Mouse (Mus musculus): Measurements from ENCODE around the gene Tex12.

The Tex12 gene

DNA sequence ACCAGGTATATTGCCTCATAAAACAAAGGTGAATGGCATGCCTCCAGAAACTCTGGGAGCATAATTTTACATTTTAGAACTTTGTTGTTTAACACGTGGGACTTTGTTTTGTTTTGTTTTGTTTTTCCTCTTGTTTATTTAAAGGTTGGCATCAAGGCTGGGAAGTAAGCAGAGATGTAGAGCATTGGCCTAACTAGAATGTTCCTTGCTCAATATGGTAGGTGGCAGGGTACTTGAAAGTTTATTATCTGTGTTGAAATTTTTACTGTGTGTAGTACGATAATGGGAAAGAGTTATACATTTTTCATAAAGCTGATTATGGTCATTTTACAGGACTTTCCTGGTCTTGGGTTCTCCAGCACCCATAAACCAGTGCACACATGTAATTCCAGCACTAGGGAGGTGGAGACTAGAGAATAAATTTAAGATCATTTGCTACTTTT lies 814 bp upstream of the Tex12 start:
- no peak for DNase-seq (ENCODE audit: low read depth, low spot score)

DNA sequence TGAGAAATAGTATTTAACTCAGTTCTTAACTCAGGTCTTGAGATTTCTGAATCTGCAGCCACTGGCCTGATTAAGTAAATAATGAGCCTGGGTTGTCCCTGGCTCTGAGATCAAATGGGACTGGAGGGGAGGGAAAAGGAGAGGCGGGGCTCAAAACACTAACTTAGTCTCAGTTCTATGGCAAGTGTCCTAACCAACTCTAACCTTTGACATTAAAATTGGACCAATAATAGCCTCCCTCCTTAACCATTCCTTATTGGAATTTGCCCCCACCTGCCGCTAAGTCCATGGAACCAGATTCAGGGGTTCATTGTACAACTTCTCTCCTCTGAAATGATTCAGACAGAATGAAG lies 6.1 kb downstream of the Tex12 start, which contains the start of gene Bco2:
TSS of gene Bco2 (minus strand) at position 88 of the 353 bp plus-strand sequence.
- DNase-seq (ENCODE audit: low read depth, low spot score): no peak

GRCm38 (mm10) chr9:50554241-50555093 lies 6.7 kb downstream of the Tex12 start, which contains the start of gene Il18:
Gene Il18 (plus strand): TSS chr9:50554827.
- DNase-seq (ENCODE audit: low read depth, low spot score): peak; percentile 53

- DNase-seq (ENCODE audit: low read depth, low spot score): no peak
These were observed 7.6 kb downstream of the Tex12 start for GRCm38 (mm10) chr9:50553547-50553946.

GRCm38 (mm10) chr9:50552206-50552605 lies 8.9 kb downstream of the Tex12 start:
- no peak for DNase-seq (ENCODE audit: low read depth, low spot score)

GRCm38 (mm10) chr9:50548936-50549335 lies 12.2 kb downstream of the Tex12 start:
- DNase-seq (ENCODE audit: low read depth, low spot score): no peak

- DNase-seq (ENCODE audit: low read depth, low spot score): no peak
These were observed 13.2 kb downstream of the Tex12 start for GRCm38 (mm10) chr9:50547859-50548478.

DNA sequence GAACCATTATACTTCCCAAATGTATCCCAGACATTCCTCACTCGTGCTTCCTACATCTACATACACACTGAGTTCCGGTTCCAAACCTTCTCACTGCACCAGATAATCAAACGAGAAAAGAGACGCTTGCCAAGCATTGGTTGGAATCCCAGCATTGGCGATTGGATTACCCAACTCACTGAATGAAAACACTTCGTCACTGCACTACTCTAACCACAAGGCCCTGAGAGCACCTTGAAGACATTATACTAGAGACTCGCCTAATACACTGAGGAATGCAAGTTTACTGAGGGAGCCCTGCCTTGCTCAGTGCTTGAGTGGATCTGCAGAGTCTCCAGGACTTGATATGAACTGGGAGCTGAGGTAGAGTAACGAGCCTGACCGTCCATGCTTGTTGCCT lies 18.7 kb downstream of the Tex12 start:
- no peak for DNase-seq (ENCODE audit: low read depth, low spot score)

- no peak for DNase-seq (ENCODE audit: low read depth, low spot score)
These were observed 21.0 kb downstream of the Tex12 start for GRCm38 (mm10) chr9:50540170-50540569.

DNA sequence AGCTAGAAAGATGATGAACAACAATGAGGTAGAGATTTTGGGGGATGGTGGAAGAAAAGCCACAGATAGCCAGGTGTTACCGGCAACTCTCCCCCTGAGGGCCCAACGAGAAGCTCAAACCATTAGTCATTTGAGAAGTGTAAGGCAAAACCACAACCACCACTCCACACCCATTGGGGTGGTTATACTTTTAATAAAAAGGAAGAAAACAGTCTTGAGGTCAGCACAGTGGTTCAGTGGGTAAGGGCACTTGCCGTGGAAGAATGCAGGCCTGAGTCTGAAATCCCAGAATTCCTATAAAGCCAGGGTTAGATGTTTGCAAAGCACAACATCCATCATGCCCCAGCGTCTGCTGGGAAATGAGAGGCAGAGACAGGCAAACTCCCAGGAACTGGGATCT lies 23.8 kb downstream of the Tex12 start:
- DNase-seq (ENCODE audit: low read depth, low spot score): no peak

DNA sequence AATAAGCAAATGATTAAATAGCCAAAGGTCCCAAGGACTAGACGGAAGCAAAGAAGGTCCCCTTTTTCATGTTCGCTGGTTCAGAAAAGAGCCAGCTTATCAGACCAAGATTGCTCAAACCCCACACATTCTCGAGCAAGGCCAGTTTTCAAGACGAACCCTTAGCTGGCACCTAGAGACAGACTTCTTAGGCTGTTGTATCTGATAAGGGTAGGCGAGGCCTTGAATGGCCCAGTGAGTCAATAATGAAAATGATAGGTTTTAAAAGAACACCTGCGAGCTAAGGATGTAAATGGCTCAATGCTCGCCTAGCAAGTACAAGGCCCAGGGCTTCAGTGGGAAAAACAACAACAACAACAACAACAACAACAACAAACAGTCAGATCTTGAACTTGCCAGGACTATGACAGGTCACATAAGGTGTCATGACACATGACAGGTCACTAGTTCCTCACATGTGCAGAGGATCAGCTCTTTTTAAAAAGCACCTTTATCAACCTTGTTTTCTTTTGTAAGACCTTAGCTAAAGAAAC lies 24.5 kb downstream of the Tex12 start:
- no peak for DNase-seq (ENCODE audit: low read depth, low spot score)

- DNase-seq (ENCODE audit: low read depth, low spot score): no peak
These were observed 25.2 kb downstream of the Tex12 start for GRCm38 (mm10) chr9:50535930-50536329.

- DNase-seq (ENCODE audit: low read depth, low spot score): no peak
These were observed 27.3 kb downstream of the Tex12 start for GRCm38 (mm10) chr9:50533791-50534190.

GRCm38 (mm10) chr9:50533328-50533727 lies 27.8 kb downstream of the Tex12 start:
- DNase-seq (ENCODE audit: low read depth, low spot score): no peak

GRCm38 (mm10) chr9:50530890-50531289 lies 30.2 kb downstream of the Tex12 start:
- peak; percentile 10 for DNase-seq (ENCODE audit: low read depth, low spot score)

- peak; percentile 98 for DNase-seq (ENCODE audit: low read depth, low spot score)
These were observed 32.7 kb downstream of the Tex12 start, which contains the start of gene Pts for GRCm38 (mm10) chr9:50528293-50528892. Gene Pts (minus strand): TSS chr9:50528724.

GRCm38 (mm10) chr9:50527860-50528259 lies 33.3 kb downstream of the Tex12 start:
- DNase-seq (ENCODE audit: low read depth, low spot score): no peak

GRCm38 (mm10) chr9:50525585-50525984 lies 35.5 kb downstream of the Tex12 start:
- no peak for DNase-seq (ENCODE audit: low read depth, low spot score)

DNA sequence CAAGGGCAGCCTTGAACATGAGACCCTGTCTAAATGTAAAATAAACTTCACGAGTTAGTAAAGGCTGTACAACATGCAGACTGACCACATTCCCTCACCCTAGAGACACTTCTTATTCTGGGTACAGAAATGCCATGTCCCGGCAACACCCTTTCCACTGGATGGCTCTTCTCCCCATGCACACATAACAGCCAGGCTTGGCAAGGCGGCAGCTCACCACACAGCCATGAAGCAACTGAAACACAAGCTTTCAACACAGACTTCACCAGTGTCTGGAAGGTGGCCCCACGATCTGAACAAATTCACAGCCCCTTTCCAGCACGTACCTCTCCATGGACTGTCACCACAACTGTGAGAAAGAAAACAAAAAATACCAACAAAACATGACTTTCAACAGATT lies 36.2 kb downstream of the Tex12 start:
- no peak for DNase-seq (ENCODE audit: low read depth, low spot score)

DNA sequence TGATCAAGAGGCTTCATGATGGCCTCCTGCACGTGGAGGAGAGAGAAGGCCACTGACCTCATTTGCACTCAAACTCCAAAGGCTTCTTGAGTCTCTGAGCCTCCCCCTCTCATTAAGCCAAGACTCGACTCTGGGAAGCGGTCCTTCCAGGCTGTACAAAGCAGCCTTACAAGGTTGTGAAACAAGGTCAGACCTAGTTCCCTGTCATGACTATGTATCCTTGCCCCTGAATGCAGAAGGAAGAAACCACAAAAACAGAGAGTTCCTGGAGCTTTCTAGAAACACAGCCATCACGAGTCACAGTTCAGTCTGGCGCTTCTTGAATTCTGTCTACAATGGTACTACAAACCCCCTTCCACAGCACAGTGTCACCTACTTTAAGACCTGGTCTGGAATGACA lies 38.6 kb downstream of the Tex12 start:
- DNase-seq (ENCODE audit: low read depth, low spot score): no peak

- DNase-seq (ENCODE audit: low read depth, low spot score): no peak
These were observed 39.6 kb downstream of the Tex12 start for GRCm38 (mm10) chr9:50521562-50521961.

DNA sequence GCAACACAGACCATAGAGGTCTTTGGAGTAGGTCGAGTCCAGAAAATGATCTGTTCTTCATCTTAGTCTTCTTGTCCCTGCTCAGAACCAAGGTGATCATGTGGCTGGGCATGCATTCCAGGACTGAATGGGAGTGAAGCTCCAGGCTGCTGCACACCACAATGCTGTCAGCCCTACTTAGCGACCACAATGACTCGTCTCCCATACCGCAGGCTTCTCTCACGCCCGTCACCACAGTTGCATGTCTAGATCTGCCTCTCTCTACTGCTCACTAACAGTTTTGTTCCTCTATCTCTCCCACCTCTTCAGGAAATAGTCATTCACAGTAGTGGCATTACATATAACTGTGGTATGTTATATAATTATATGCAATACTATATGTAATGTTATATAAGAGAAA lies 40.4 kb downstream of the Tex12 start:
- no peak for DNase-seq (ENCODE audit: low read depth, low spot score)

Measured in mesoderm, embryonic 11.5 days (tissue).